Mouse (Mus musculus) neural tube, embryonic 13.5 days (tissue): Measurements from ENCODE around the gene Lamtor4. TPM values are rescaled to one million over a fixed set of nuclear protein-coding genes. Genes with fewer than 3 reads are reported as not detected.

ENCODE experiments used
- ATAC-seq: fragments of 200-750 bp; cut with Nextera tagmentation; 2 replicates; pipeline ENCODE4 v1.8.0; 2017; ENCODE audit warnings: low read depth, mild to moderate bottlenecking, moderate TSS enrichment, moderate library complexity
- H3K27ac ChIP-seq: fragments of 300-500 bp; sonication (generic); replicated peaks from 2 replicates; pipeline ENCODE4 v1.5.1; 2015; ENCODE audit warnings: moderate library complexity, mild to moderate bottlenecking, inconsistent platforms
- H3K27me3 ChIP-seq: fragments of 300-500 bp; sonication (generic); 2 replicates; pipeline ENCODE4 v1.6.1; 2015; ENCODE audit warnings: mild to moderate bottlenecking, inconsistent platforms
- H3K36me3 ChIP-seq: fragments of 300-500 bp; sonication (generic); 2 replicates; pipeline ENCODE4 v1.6.1; 2015; ENCODE audit warnings: mild to moderate bottlenecking, inconsistent platforms
- H3K4me1 ChIP-seq: fragments of 300-500 bp; sonication (generic); replicated peaks from 2 replicates; pipeline ENCODE4 v1.6.1; 2015; ENCODE audit warnings: inconsistent platforms
- H3K4me2 ChIP-seq: fragments of 300-500 bp; sonication (generic); 2 replicates; pipeline ENCODE4 v1.6.1; 2015; ENCODE audit warnings: inconsistent platforms, mild to moderate bottlenecking, moderate library complexity
- H3K4me3 ChIP-seq: fragments of 300-500 bp; sonication (generic); 2 replicates; pipeline ENCODE4 v1.5.1; 2015; ENCODE audit warnings: mild to moderate bottlenecking, inconsistent platforms
- H3K9ac ChIP-seq: fragments of 300-500 bp; sonication (generic); 2 replicates; pipeline ENCODE4 v1.6.1; 2015; ENCODE audit warnings: moderate library complexity, mild to moderate bottlenecking, inconsistent platforms
- H3K9me3 ChIP-seq: fragments of 300-500 bp; sonication (generic); 2 replicates; pipeline ENCODE4 v1.6.1; 2016; ENCODE audit warnings: inconsistent platforms
- WGBS: fragments of 180-500 bp; shearing (Covaris S2); methylation state at CpG from one replicate; pipeline ENCODE4 v1.1.7; 2015; 5-methylcytosine and 5-hydroxymethylcytosine counted together
- polyA plus RNA-seq: library from polyadenylated mRNA; unstranded; fragments of >200 nt; fragmentation: Nextera tagmentation; extraction: Ambion mirVana; gene quantifications from 2 replicates; pipeline ENCODE4 v1.2.1, GENCODE M21; 2015

Gene Lamtor4
- polyA plus RNA-seq, 1 experiment from 2014 or later: 94.5 TPM

DNA sequence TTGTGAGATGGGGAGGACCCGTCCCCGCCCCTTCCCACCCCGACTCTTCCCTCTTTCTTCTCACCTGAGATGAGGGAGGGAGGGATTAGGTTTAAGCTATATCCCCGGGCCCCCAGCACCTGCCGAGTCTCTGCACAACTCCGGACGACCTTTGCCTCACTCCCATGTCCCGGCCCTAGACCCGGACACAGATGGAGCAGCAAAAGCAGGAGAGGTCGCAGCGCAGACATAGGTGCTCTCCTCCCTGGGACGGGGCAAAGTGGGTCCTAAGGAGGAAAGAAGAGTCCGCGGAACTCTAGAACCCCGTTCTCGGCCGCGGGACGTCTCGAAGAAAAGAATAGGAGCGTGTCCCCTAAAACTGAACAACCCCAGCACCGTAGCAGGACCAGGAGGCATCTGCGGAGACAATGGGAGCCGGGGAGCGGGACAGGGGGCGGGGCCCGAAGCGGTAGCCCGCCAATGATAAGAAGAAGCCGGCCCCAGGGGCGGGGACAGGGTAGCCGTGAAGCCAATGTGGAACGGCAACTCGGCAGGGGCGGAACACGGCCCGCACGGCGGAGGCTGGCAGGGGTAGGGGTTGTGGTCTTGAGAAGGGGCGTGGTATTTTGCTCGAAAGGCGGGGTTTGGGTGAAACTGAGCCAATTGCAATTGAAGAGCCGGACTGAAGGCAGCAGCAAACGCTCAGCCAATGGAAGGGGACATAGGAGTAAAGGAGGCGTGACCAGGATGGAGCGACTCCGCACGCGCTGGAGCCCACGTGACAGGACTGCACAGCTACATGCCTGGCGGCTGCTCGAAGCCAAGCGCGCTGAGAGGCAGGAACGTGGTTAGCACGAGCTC is 24.5 kb downstream of the Lamtor4 start, which contains the start of the genes Gm43720, Gpc2 and Stag3:
Gene Gm43720 (minus strand): TSS at position 374 of the 840 bp plus-strand sequence.
Gene Gpc2 (minus strand): TSS at position 421 of the 840 bp plus-strand sequence.
Gene Stag3 (plus strand): TSS at position 656 of the 840 bp plus-strand sequence.
- Histone ChIP-seq H3K4me2 (peak within 1 kb of the TSS; percentile 93), H3K27me3 (0 out of 2 replicates have a peak, but pooled peaks cover 5% of the 10 kb centered on the region), H3K9me3 (peaks cover 7% of the 10 kb centered on the region; the same call in 1 of the 2 replicates), H3K4me3 (peak within 1 kb of the TSS; percentile 88), H3K9ac (peak within 1 kb of the TSS; percentile 94), H3K27ac (peak within 1 kb of the TSS; percentile 87), H3K36me3 (peaks cover 36% of the 10 kb centered on the region), H3K4me1 (peaks cover 45% of the 10 kb centered on the region)
- peak; percentile 99 for ATAC-seq
- 0% methylated on average over 56 of the region's 56 CpGs for WGBS

DNA sequence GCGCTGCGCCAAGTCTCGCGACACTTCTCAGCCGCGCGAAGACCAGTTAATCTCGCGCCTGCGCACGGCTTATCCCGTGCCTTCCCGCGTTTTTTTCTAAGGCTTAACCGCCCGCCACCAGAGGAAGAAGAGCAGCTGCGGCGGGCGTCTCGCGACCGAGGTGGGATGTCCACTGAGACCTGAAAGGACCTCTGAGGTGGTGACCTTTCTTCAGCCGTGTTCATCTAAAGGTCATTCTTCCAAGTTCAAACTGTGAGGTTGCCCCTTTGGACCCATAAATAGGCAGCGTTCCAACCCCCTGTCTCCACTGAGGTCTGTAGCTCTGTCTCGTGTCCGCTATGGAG is 25.1 kb downstream of the Lamtor4 start:
- H3K27ac ChIP-seq: no peak overlapping the region
- H3K4me2 ChIP-seq: peak overlapping the region; percentile 93
- peaks cover 30% of the 10 kb centered on the region for H3K36me3 ChIP-seq
- H3K4me1 ChIP-seq: peaks cover 39% of the 10 kb centered on the region
- peak overlapping the region; percentile 88 for H3K4me3 ChIP-seq
- 0 out of 2 replicates have a peak, but pooled peaks cover 5% of the 10 kb centered on the region for H3K27me3 ChIP-seq
- WGBS: 21% methylated on average over 26 of the region's 26 CpGs
- peaks cover 7% of the 10 kb centered on the region; the same call in 1 of the 2 replicates for H3K9me3 ChIP-seq
- ATAC-seq: no peak
- H3K9ac ChIP-seq: no peak overlapping the region

DNA sequence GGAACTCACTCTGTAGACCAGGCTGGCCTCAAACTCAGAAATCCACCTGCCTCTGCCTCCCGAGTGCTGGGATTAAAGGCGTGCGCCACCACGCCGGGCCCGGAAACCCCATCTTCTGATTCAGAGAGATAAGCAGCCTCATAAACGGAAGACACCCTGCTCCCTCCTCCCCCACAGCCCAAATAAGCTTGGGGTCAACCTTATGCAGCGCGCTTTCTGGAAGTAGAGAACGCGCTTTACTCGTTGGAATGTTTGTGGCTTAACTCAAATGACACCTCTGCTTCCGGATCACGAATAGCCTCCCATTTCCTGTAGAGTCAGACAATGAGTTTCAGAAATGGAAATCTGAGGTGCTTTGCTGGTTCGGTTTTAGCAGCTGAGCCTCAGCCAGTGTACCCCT is 25.5 kb downstream of the Lamtor4 start:
- H3K36me3 ChIP-seq: peaks cover 26% of the 10 kb centered on the region
- ATAC-seq: no peak
- peaks cover 7% of the 10 kb centered on the region; the same call in 1 of the 2 replicates for H3K9me3 ChIP-seq
- peaks cover 34% of the 10 kb centered on the region for H3K4me1 ChIP-seq
- H3K4me3 ChIP-seq: peak overlapping the region; percentile 88; the same call in 1 of the 2 replicates
- no peak overlapping the region for H3K27ac ChIP-seq
- WGBS: 88% methylated on average over 15 of the region's 15 CpGs
- 0 out of 2 replicates have a peak, but pooled peaks cover 5% of the 10 kb centered on the region for H3K27me3 ChIP-seq
- H3K9ac ChIP-seq: no peak overlapping the region
- peak overlapping the region; percentile 93; the same call in 1 of the 2 replicates for H3K4me2 ChIP-seq

DNA sequence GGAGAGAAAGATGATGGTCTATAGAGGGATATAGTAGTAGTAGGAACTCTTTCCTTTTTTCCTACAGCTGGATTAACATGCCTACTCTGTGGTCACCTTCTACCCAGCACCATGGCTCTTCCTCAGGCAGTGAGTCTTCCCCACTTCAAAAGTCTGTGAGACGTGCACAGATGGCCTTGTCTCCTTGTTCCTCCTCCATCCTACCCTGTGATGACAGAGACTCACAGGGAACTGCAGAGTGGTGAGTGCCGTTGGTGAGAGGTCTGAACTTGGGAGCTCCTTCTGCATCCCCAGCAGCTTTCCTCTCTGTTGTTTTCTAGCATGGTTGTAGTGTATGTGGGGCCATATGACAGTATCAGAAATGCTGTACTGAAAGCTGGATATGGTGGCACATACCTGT is 26.5 kb downstream of the Lamtor4 start:
- WGBS: 81% methylated on average over 2 of the region's 2 CpGs
- H3K4me2 ChIP-seq: no peak overlapping the region
- no peak for ATAC-seq
- H3K9me3 ChIP-seq: peaks cover 7% of the 10 kb centered on the region; the same call in 1 of the 2 replicates
- H3K4me1 ChIP-seq: peaks cover 25% of the 10 kb centered on the region
- H3K27me3 ChIP-seq: 0 out of 2 replicates have a peak, but pooled peaks cover 5% of the 10 kb centered on the region
- H3K36me3 ChIP-seq: peaks cover 17% of the 10 kb centered on the region
- no peak overlapping the region for H3K9ac ChIP-seq
- no peak overlapping the region for H3K4me3 ChIP-seq
- no peak overlapping the region for H3K27ac ChIP-seq

DNA sequence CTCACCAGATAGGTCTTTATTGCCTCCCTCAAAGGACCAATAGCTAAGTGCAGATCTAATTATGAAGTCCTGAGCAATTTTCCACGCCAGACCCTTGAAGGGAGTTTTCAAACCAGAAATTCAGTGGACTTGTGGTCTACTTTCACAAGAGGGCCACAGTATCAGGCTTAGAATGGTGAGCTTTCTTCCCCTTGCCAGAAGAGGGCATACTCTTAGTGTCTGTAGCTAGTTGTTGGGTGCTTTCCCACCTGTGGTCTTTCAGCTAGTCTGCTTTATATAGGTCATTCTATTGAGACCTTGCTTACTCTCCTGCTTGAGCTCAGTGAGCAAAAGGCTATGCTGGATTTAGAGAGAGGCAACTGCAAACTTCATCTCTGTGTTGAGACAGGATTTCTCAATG is 28.3 kb downstream of the Lamtor4 start:
- Histone ChIP-seq H3K9ac (no peak overlapping the region), H3K27ac (no peak overlapping the region), H3K4me2 (no peak overlapping the region), H3K4me1 (peaks cover 7% of the 10 kb centered on the region), H3K9me3 (peaks cover 7% of the 10 kb centered on the region; the same call in 1 of the 2 replicates), H3K4me3 (no peak overlapping the region), H3K36me3 (no peaks in the 10 kb centered on the region), H3K27me3 (0 out of 2 replicates have a peak, but pooled peaks cover 5% of the 10 kb centered on the region)
- ATAC-seq: no peak
- 54% methylated on average over 1 of the region's 1 CpGs for WGBS

DNA sequence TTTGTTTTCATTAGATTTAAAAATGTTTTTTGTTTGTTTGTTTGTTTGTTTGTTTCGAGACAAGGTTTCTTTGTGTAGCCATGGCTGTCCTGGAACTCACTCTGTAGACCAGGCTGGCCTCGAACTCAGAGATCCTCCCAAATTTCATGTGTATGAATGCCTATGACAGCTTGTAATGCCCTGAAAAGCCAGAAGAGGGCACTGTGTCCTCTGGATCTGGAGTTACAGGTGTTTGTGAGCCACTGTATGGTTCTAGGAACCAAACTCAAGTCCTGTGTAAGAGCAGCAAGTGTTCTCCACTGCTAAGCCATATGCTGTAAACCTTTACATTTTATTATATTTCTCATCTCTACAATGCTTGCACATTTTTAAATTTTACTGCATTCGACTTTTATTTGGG is 32.6 kb downstream of the Lamtor4 start:
- Histone ChIP-seq H3K9me3 (no peaks in the 10 kb centered on the region), H3K27ac (no peak overlapping the region)
- 79% methylated on average over 3 of the region's 3 CpGs for WGBS

DNA sequence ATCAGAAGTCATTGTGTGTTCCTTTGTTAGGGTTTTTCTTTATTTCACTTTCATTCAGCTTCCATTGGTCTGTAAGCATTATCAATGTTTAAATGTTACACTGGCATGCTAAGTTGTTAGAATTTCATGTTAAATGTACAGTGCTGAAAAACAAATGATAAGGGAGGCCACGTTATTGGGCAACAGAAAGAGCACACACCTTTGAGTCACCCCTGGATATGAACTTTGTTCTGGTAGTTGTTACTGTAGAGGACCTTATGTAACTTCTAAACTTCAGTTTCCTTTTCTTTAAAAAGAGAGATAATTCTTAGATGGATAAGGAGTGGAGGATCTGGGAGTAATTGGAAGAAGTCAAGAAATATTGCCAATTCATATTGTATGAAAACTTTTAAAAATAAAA is 36.4 kb downstream of the Lamtor4 start:
- Histone ChIP-seq H3K36me3 (no peaks in the 10 kb centered on the region), H3K27me3 (no peaks in the 10 kb centered on the region), H3K4me1 (no peaks in the 10 kb centered on the region), H3K27ac (no peak overlapping the region), H3K4me3 (no peak overlapping the region), H3K9ac (no peak overlapping the region), H3K9me3 (no peaks in the 10 kb centered on the region), H3K4me2 (no peak overlapping the region)
- 87% methylated on average over 1 of the region's 1 CpGs for WGBS
- ATAC-seq: no peak

More for the DNA sequence above, 32.6 kb downstream of the Lamtor4 start:
- H3K9ac ChIP-seq: no peak overlapping the region
- H3K27me3 ChIP-seq: no peaks in the 10 kb centered on the region
- no peaks in the 10 kb centered on the region for H3K4me1 ChIP-seq
- no peak overlapping the region for H3K4me2 ChIP-seq
- no peak for ATAC-seq
- H3K4me3 ChIP-seq: no peak overlapping the region
- H3K36me3 ChIP-seq: no peaks in the 10 kb centered on the region

DNA sequence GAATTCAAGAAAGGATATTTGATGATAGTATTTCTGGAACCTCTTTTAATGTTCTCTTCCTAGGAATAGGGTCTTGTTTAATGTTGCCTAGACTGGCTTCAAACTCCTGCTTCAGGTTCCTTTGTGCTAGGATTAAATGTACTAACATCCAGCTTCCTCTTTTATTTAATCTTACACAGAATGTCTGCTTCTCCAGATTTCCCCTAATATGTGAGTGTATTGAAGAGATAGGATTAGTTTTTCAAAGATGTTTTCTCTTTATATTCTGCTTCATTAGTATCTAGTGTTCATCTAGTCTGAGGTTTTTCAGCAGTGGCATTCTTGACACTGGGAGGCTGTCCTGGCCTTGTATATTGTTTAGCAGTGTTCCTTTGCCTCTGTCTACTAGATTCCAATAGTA is 38.9 kb downstream of the Lamtor4 start:
- no peak overlapping the region for H3K27ac ChIP-seq
- no peaks in the 10 kb centered on the region for H3K4me1 ChIP-seq
- no peak overlapping the region for H3K9ac ChIP-seq
- no peak for ATAC-seq
- no peak overlapping the region for H3K4me3 ChIP-seq
- no peaks in the 10 kb centered on the region for H3K27me3 ChIP-seq
- no peaks in the 10 kb centered on the region for H3K9me3 ChIP-seq
- H3K36me3 ChIP-seq: no peaks in the 10 kb centered on the region
- H3K4me2 ChIP-seq: no peak overlapping the region

DNA sequence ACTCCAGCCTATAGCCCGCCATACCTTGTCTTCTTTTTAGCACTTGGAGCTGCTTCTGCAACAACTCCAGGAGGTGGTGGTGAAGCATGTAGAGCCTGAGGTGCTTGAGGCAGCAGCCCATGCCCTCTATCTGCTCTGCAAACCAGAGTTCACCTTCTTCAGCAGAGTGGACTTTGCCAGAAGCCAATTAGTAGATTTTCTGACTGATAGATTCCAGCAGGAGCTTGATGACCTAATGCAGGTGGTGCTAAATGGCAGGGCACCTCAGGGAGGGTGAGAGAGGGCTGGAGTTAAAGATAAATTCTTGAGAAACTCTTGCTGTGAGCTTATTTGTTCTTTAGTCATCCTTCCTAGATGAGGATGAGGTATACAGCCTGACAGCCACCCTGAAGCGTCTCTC is 44.3 kb downstream of the Lamtor4 start:
- no peak overlapping the region for H3K4me2 ChIP-seq
- 94% methylated on average over 2 of the region's 2 CpGs for WGBS
- no peaks in the 10 kb centered on the region for H3K4me1 ChIP-seq
- no peaks in the 10 kb centered on the region for H3K27me3 ChIP-seq
- no peak overlapping the region for H3K27ac ChIP-seq
- no peak for ATAC-seq
- no peaks in the 10 kb centered on the region for H3K36me3 ChIP-seq
- no peaks in the 10 kb centered on the region for H3K9me3 ChIP-seq
- no peak overlapping the region for H3K4me3 ChIP-seq
- no peak overlapping the region for H3K9ac ChIP-seq

Other genes starting within 250 kb of the Lamtor4 start
- not detected in 2 replicates for gene Smok3a, start 234.2 kb upstream of the Lamtor4 start, polyA plus RNA-seq
- not detected in 2 replicates for gene Smok3b, start 234.1 kb upstream of the Lamtor4 start, polyA plus RNA-seq
- not detected in 2 replicates for gene Smok3c, start 202.3 kb upstream of the Lamtor4 start, polyA plus RNA-seq
- 26.1 and 26.5 TPM in 2 replicates for gene Zkscan1, start 170.4 kb upstream of the Lamtor4 start, polyA plus RNA-seq
- 96.3 and 98.2 TPM in 2 replicates for gene Zscan21, start 138.6 kb upstream of the Lamtor4 start, polyA plus RNA-seq
- gene Zfp113, start 99.7 kb upstream of the Lamtor4 start, polyA plus RNA-seq: 27.8 and 32.2 TPM in 2 replicates
- gene Cops6, start 94.4 kb upstream of the Lamtor4 start, polyA plus RNA-seq: 307 and 311 TPM in 2 replicates
- 21.6 and 23.5 TPM in 2 replicates for gene Ap4m1, start 83.5 kb upstream of the Lamtor4 start, polyA plus RNA-seq
- gene Mcm7, start 83.1 kb upstream of the Lamtor4 start, polyA plus RNA-seq: 96.3 and 104 TPM in 2 replicates
- gene Taf6, start 68.0 kb upstream of the Lamtor4 start, polyA plus RNA-seq: 81.7 and 85.6 TPM in 2 replicates
- 34.0 and 37.3 TPM in 2 replicates for gene Cnpy4, start 68.0 kb upstream of the Lamtor4 start, polyA plus RNA-seq
- 12.9 and 13.5 TPM in 2 replicates for gene Mblac1, start 61.2 kb upstream of the Lamtor4 start, polyA plus RNA-seq
- gene Nxpe5, start 29.6 kb upstream of the Lamtor4 start, polyA plus RNA-seq: not detected in 2 replicates
- gene BC037034, start 8.6 kb downstream of the Lamtor4 start, polyA plus RNA-seq: 17.3 and 18.3 TPM in 2 replicates
- gene Gal3st4, start 17.4 kb downstream of the Lamtor4 start, polyA plus RNA-seq: 3.2 TPM in 2 replicates
- 0.08 TPM in 1 of 2 replicates, not detected in the other for gene Gm43720, start 24.5 kb downstream of the Lamtor4 start, polyA plus RNA-seq
- gene Gpc2, start 24.5 kb downstream of the Lamtor4 start, polyA plus RNA-seq: 184 and 198 TPM in 2 replicates
- 3.6 and 4.4 TPM in 2 replicates for gene Stag3, start 24.8 kb downstream of the Lamtor4 start, polyA plus RNA-seq
- not detected in 2 replicates for gene Pvrig, start 86.5 kb downstream of the Lamtor4 start, polyA plus RNA-seq
- 67.0 and 68.6 TPM in 2 replicates for gene Zfp157, start 186.0 kb downstream of the Lamtor4 start, polyA plus RNA-seq